Mouse (Mus musculus) left cerebral cortex, postnatal 25 days (tissue): ENCODE results near the gene Dnajb13. TPM values are rescaled to one million over a fixed set of nuclear protein-coding genes. Genes with fewer than 3 reads are reported as not detected.

Experiments
- DNase-seq, 2 experiments: peaks; one replicate each; pipeline ENCODE4 v3.0.0; 2022; ENCODE audit warnings: low spot score in 2 of 2, mixed read lengths in 1 of 2
- intact Hi-C: fragments of 180-260 bp; cut with DNase I; formaldehyde crosslinking; loops from one replicate; pipeline ENCODE4 v1.15.1; 2025
- total RNA-seq, 2 experiments: library from RNA; stranded (reverse); gene quantifications; 2 replicates each; pipeline ENCODE4 v1.2.3; 2021

Dnajb13 gene
- total RNA-seq, 2 experiments from 2014 or later = 0.25 to 0.60 TPM

GRCm38 (mm10) chr7:100520663-100521285 is 6.0 kb upstream of the Dnajb13 start:
- intact Hi-C loops = loop anchor here (1.0 to 10.0 kb wide), 4 partner anchors 117 to 347 kb away; no protein-coding TSS in a partner anchor
- peak; percentile 65 to 82 for DNase-seq

GRCm38 (mm10) chr7:100520204-100520603 is 5.4 kb upstream of the Dnajb13 start:
- DNase-seq = no peak
- intact Hi-C loops = loop anchor here (1.0 to 10.0 kb wide), 4 partner anchors 117 to 347 kb away; no protein-coding TSS in a partner anchor

- intact Hi-C loops = loop anchor here (5.0 kb wide), 1 partner anchor 84 kb away; no protein-coding TSS in a partner anchor
Observed at GRCm38 (mm10) chr7:100511602-100512001, 3.2 kb downstream of the Dnajb13 start.

GRCm38 (mm10) chr7:100508670-100509069 is 6.1 kb downstream of the Dnajb13 start:
- DNase-seq = no peak
- intact Hi-C loops = no loop called here

More at GRCm38 (mm10) chr7:100511602-100512001, 3.2 kb downstream of the Dnajb13 start:
- no peak for DNase-seq

GRCm38 (mm10) chr7:100506494-100506893 is 8.3 kb downstream of the Dnajb13 start:
- no peak for DNase-seq
- intact Hi-C loops = no loop called here

- no peak for DNase-seq
- intact Hi-C loops = no loop called here
Observed at GRCm38 (mm10) chr7:100504740-100505487, 9.8 kb downstream of the Dnajb13 start.

GRCm38 (mm10) chr7:100503076-100503475 is 11.7 kb downstream of the Dnajb13 start:
- DNase-seq = no peak
- intact Hi-C loops = no loop called here

- DNase-seq = no peak
- intact Hi-C loops = no loop called here
Observed at GRCm38 (mm10) chr7:100502374-100502922, 12.3 kb downstream of the Dnajb13 start.

- DNase-seq = no peak
- intact Hi-C loops = no loop called here
Observed at GRCm38 (mm10) chr7:100501844-100502373, 12.9 kb downstream of the Dnajb13 start.

GRCm38 (mm10) chr7:100501027-100501843 is 13.5 kb downstream of the Dnajb13 start:
- intact Hi-C loops = no loop called here
- no peak for DNase-seq

- no peak for DNase-seq
- intact Hi-C loops = no loop called here
Observed at GRCm38 (mm10) chr7:100500276-100500977, 14.3 kb downstream of the Dnajb13 start.

GRCm38 (mm10) chr7:100499465-100499864 is 15.3 kb downstream of the Dnajb13 start:
- intact Hi-C loops = loop anchor here (5.0 kb wide), 1 partner anchor 72 kb away; no protein-coding TSS in a partner anchor
- no peak for DNase-seq

GRCm38 (mm10) chr7:100497982-100498381 is 16.8 kb downstream of the Dnajb13 start:
- intact Hi-C loops = loop anchor here (5.0 kb wide), 1 partner anchor 71 kb away; no protein-coding TSS in a partner anchor
- no peak for DNase-seq

- DNase-seq = no peak
- intact Hi-C loops = loop anchor here (5.0 kb wide), 1 partner anchor 70 kb away; no protein-coding TSS in a partner anchor
Observed at GRCm38 (mm10) chr7:100497402-100497801, 17.4 kb downstream of the Dnajb13 start.

- intact Hi-C loops = loop anchor here (5.0 kb wide), 1 partner anchor 69 kb away; no protein-coding TSS in a partner anchor
- no peak for DNase-seq
Observed at GRCm38 (mm10) chr7:100496791-100497190, 18.0 kb downstream of the Dnajb13 start.

GRCm38 (mm10) chr7:100496371-100496770 is 18.4 kb downstream of the Dnajb13 start:
- DNase-seq = no peak
- intact Hi-C loops = loop anchor here (5.0 kb wide), 1 partner anchor 69 kb away; no protein-coding TSS in a partner anchor

- peak; percentile 62 to 83 for DNase-seq
- intact Hi-C loops = loop anchor here (5.0 kb wide), 1 partner anchor 68 kb away; no protein-coding TSS in a partner anchor
Observed at GRCm38 (mm10) chr7:100495581-100496251, 19.0 kb downstream of the Dnajb13 start.

- intact Hi-C loops = loop anchor here (5.0 kb wide), 1 partner anchor 68 kb away; no protein-coding TSS in a partner anchor
- DNase-seq = no peak
Observed at GRCm38 (mm10) chr7:100495042-100495441, 19.7 kb downstream of the Dnajb13 start.
